Mouse (Mus musculus) thymus, adult 2 months (tissue): ENCODE results near the gene Limk2. TPM values are rescaled to one million over a fixed set of nuclear protein-coding genes. Genes with fewer than 3 reads are reported as not detected.

Experiments used
- DNase-seq: peaks from one replicate; pipeline ENCODE4 v3.0.0; 2021
- H3K27ac ChIP-seq: fragments of 200-500 bp; 2 replicates; pipeline ENCODE4 v1.5.1; 2012; ENCODE audit warnings: low read length, control low read depth; ENCODE audit not compliant: control insufficient read depth, insufficient read depth
- H3K27me3 ChIP-seq: fragments of 200-500 bp; 2 replicates; pipeline ENCODE4 v1.6.1; 2012; ENCODE audit warnings: mild to moderate bottlenecking, low read length, moderate library complexity, mixed read lengths; ENCODE audit not compliant: control insufficient read depth, insufficient read depth
- H3K36me3 ChIP-seq: fragments of 200-500 bp; 2 replicates; pipeline ENCODE4 v1.6.1; 2012; ENCODE audit warnings: mild to moderate bottlenecking, low read length, moderate library complexity; ENCODE audit not compliant: control insufficient read depth, insufficient read depth
- H3K4me1 ChIP-seq: fragments of 200-500 bp; replicated peaks from 2 replicates; pipeline ENCODE4 v1.6.1; 2012; ENCODE audit warnings: low read length; ENCODE audit not compliant: control insufficient read depth, insufficient read depth
- H3K4me3 ChIP-seq: fragments of 200-500 bp; 2 replicates; pipeline ENCODE4 v1.5.1; 2012; ENCODE audit warnings: mild to moderate bottlenecking, low read length, control low read depth, moderate library complexity; ENCODE audit not compliant: control insufficient read depth, insufficient read depth
- CTCF ChIP-seq: fragments of 200-500 bp; IDR thresholded peaks from 2 replicates; pipeline ENCODE4 v1.5.1; 2012; ENCODE audit warnings: mild to moderate bottlenecking, control low read depth, low read length, moderate library complexity, borderline replicate concordance; ENCODE audit not compliant: control insufficient read depth, poor library complexity, insufficient read depth; ENCODE audit errors: extremely low read depth
- POLR2A ChIP-seq: fragments of 200-500 bp; IDR thresholded peaks from 2 replicates; pipeline ENCODE4 v1.6.1; 2012; ENCODE audit warnings: mild to moderate bottlenecking, low read length, control low read depth, moderate library complexity; ENCODE audit not compliant: control insufficient read depth, poor library complexity, insufficient read depth; ENCODE audit errors: extremely low read depth
- WGBS: fragments of 180-500 bp; shearing (Covaris S2); methylation state at CpG from one replicate; pipeline ENCODE4 v1.1.7; 2018; 5-methylcytosine and 5-hydroxymethylcytosine counted together
- polyA plus RNA-seq: library from polyadenylated mRNA; depleted of rRNA; stranded (reverse); fragments of >200 nt; gene quantifications from 2 replicates; pipeline ENCODE4 v1.2.3, GENCODE M21; 2012

The Limk2 gene
- polyA plus RNA-seq, 1 experiment, result 185 TPM

DNA sequence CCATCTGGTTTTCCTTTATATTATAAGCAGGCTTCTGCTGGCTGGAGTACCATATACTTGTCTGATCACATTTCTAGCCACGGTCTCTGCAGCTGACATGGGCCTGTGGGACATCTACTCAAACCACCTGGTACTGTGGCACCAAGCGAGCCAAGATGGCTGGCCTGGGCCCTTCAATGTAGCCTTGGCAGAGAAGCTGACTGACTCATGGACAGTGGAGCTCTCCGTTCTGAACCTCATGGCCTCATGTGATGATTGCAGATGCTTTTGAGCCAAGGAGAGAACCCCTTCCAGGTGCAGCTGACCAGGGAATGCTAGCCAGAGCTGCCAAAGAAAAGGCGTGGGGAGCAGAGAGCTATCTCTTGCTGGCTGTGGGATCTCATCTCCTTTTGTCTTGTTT is 103.2 kb downstream of the Limk2 start:
- Histone ChIP-seq H3K36me3 (peaks cover 83% of the 10 kb centered on the region), H3K27ac (no peak overlapping the region), H3K4me3 (no peak overlapping the region), H3K27me3 (no peaks in the 10 kb centered on the region), H3K4me1 (peaks cover 35% of the 10 kb centered on the region)
- no peak for TF ChIP-seq POLR2A
- no peak for TF ChIP-seq CTCF
- DNase-seq, result no peak
- WGBS, result 85% methylated on average over 4 of the region's 4 CpGs

DNA sequence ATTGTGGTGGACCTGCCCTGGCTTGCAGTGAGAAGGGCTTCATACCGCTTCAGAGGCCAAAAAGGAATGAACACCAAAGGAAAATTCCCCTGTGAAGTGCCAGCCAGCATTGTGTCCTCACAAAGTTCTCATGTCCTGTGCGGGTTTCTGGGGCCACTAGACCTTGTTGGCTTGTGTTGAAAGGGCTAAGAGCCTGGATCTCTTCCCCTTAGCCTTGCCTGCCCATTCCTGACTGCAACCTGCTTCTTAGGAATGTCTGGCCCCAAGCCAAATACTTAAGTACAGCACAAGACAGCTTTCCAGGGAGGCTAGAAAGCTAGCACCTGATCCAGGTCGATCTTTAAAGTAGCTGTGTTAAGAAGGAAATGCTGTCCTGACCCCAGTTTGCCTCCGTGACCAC is 106.2 kb downstream of the Limk2 start:
- H3K27me3 ChIP-seq, result no peaks in the 10 kb centered on the region
- TF ChIP-seq POLR2A (no peak), CTCF (no peak)
- H3K36me3 ChIP-seq, result peaks cover 82% of the 10 kb centered on the region
- no peak overlapping the region for H3K27ac ChIP-seq
- no peak for DNase-seq
- H3K4me3 ChIP-seq, result no peak overlapping the region
- H3K4me1 ChIP-seq, result peaks cover 43% of the 10 kb centered on the region
- 65% methylated on average over 4 of the region's 4 CpGs for WGBS

DNA sequence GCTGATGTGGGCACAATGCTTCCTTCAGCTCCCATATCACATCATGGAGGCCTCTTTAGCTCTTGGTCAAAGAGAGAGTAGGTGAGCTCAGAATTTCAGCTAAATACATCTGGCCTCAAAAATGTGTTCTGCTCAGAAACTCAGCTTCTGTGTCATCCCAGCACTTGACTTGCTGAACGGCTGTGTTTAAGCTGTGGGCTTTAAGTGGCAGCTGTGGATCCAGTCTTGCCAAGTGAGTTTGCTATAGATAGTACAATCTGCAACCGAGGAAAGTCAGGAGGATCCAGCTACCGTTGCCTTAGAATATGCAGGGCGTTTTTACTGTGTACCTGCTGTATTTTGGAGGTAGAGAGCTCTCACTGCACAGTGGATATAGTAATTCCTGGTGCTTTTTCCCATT is 106.6 kb downstream of the Limk2 start:
- Histone ChIP-seq H3K27ac (no peak overlapping the region), H3K4me1 (peaks cover 45% of the 10 kb centered on the region), H3K27me3 (no peaks in the 10 kb centered on the region), H3K36me3 (peaks cover 80% of the 10 kb centered on the region), H3K4me3 (no peak overlapping the region)
- TF ChIP-seq CTCF (no peak), POLR2A (no peak)
- 80% methylated on average over 4 of the region's 4 CpGs for WGBS
- no peak for DNase-seq

DNA sequence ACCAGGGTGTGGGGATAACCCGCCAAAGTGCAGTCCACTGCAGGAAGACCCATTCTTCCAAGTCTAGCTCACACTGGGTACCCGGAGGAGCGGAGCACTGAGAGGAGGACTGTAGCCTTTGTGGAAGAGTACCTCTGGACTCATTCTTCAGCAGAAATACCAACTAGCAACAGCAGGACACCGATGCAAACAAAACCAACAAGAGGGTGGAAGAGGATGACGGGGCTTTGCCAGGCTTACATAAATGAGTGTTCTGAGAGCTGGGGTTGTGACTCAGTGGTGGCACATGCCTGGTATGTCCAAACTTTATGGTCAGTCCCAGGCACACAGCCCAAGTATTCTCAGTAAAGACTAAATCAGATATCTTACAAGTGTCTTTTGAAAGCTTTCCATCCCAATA is 107.9 kb downstream of the Limk2 start:
- WGBS, result 92% methylated on average over 5 of the region's 5 CpGs
- peaks cover 67% of the 10 kb centered on the region for H3K36me3 ChIP-seq
- peaks cover 54% of the 10 kb centered on the region for H3K4me1 ChIP-seq

DNA sequence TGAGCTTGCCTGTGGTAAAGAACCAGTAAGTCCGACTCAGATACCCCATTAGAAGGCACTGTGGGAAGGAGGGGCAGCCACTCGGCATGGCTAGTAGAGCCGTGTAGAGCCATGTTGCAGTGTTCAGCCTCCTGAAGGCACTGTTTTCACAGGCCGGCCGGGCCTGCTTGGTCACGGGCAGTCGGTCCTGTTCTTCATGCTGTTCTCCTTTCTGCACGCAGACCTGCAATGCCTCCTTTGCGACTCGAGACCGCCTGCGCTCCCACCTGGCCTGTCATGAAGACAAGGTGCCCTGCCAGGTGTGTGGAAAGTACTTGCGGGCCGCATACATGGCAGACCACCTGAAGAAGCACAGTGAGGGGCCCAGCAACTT is 110.2 kb downstream of the Limk2 start:
- 18% methylated on average over 14 of the region's 14 CpGs for WGBS
- DNase-seq, result no peak

More for the DNA sequence above, 107.9 kb downstream of the Limk2 start:
- DNase-seq, result no peak
- H3K4me3 ChIP-seq, result no peak overlapping the region
- TF ChIP-seq CTCF, result no peak
- no peak for TF ChIP-seq POLR2A
- no peaks in the 10 kb centered on the region for H3K27me3 ChIP-seq
- no peak overlapping the region; the same call in 1 of the 2 replicates for H3K27ac ChIP-seq

DNA sequence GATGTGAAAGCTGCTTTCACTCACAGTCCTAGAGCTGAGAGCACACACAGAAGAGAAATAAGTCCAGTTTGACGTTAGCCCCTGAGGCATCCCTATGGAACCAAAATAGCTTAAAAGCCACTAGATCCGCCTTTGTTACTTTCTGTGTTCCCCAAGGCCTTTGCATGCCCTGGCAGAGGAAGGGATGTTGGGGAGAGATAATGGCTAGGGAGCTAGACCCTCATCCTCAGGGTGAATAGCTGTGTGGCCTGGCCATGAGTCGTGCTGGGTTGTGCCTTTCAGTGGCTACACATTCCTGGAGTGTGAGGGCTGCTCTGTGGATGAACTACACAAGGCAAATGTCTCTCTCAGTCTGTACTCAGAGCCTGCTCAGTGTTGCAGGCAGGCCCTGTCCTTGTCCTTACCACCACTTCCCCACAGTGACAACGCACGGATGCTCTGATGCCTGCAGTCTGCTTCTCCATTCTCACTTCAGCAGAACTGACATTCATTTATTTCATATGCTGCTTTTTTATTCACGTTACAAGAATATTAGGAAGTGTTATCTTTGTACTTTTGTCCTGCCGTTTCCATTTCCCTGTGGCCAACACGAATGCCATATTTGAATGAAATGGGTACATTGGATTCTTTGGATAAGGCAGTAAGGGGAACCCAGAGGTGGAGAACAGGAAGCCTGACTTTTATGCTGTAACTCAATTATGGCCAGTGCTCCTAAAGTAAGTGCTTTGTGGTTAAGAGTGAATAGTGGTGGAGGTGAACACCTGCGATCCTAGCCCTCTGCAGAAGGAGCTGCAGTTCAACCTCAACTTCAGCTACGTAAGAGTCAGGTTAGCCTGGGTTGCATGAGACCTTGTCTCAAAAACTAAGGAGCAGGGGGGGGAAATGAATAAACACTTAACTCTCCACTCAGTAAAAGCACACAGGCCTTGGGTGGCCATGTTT is 110.8 kb downstream of the Limk2 start:
- no peak for TF ChIP-seq CTCF
- TF ChIP-seq POLR2A, result no peak
- Histone ChIP-seq H3K36me3 (peaks cover 54% of the 10 kb centered on the region), H3K27ac (peak overlapping the region; percentile 81)

More for the DNA sequence above, 110.2 kb downstream of the Limk2 start:
- TF ChIP-seq POLR2A, result no peak
- H3K36me3 ChIP-seq, result peaks cover 58% of the 10 kb centered on the region
- H3K27ac ChIP-seq, result peak overlapping the region; percentile 81
- H3K4me1 ChIP-seq, result peaks cover 72% of the 10 kb centered on the region
- peak overlapping the region; percentile 13 for H3K4me3 ChIP-seq
- no peaks in the 10 kb centered on the region for H3K27me3 ChIP-seq

DNA sequence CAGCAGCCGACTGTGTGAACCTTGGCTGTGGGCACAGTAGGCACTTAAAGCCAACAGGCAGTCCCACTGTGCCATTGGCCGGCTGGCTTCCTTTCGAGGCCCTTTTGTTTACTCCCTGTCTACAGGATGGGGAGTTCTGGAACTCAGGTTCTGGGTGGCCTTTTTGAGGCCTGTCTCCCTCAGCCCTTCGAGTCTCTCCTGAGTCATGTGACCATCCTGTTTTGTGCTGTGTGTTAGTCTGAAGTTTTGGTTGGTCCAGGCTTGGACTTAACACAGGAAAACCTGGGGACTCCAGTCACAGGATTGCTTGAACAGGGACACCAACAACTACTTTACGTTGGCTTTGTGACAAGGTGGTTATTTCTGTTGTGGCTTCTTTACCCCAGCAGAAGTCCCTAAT is 112.9 kb downstream of the Limk2 start:
- Histone ChIP-seq H3K27ac (peak overlapping the region; percentile 30; the same call in 1 of the 2 replicates), H3K4me3 (no peak overlapping the region), H3K27me3 (no peaks in the 10 kb centered on the region), H3K4me1 (peaks cover 68% of the 10 kb centered on the region), H3K36me3 (peaks cover 35% of the 10 kb centered on the region)
- WGBS, result 33% methylated on average over 5 of the region's 5 CpGs
- DNase-seq, result no peak
- TF ChIP-seq POLR2A (no peak), CTCF (no peak)

More for the DNA sequence above, 110.8 kb downstream of the Limk2 start:
- peaks cover 79% of the 10 kb centered on the region for H3K4me1 ChIP-seq
- H3K4me3 ChIP-seq, result peak overlapping the region; percentile 13; the same call in 1 of the 2 replicates
- DNase-seq, result peak; percentile 36
- H3K27me3 ChIP-seq, result no peaks in the 10 kb centered on the region
- WGBS, result 13% methylated on average over 10 of the region's 10 CpGs
